Mouse (Mus musculus) forebrain, embryonic 16.5 days (tissue): ENCODE measurements around the gene Myo15b. TPM values are rescaled to one million over a fixed set of nuclear protein-coding genes. Genes with fewer than 3 reads are reported as not detected.

Experiments
- ATAC-seq: fragments of 200-750 bp; cut with Nextera tagmentation; 2 replicates; pipeline ENCODE4 v1.8.0; 2017; ENCODE audit warnings: mild to moderate bottlenecking, moderate library complexity
- H3K27ac ChIP-seq: fragments of 300-500 bp; sonication (generic); 2 replicates; pipeline ENCODE4 v1.5.1; 2014; ENCODE audit warnings: low read length, control low read depth
- H3K27me3 ChIP-seq: fragments of 300-500 bp; sonication (generic); replicated peaks from 2 replicates; pipeline ENCODE4 v1.6.1; 2014; ENCODE audit warnings: low read length; ENCODE audit not compliant: control insufficient read depth, insufficient read depth
- H3K36me3 ChIP-seq: fragments of 300-500 bp; sonication (generic); 2 replicates; pipeline ENCODE4 v1.6.1; 2014; ENCODE audit not compliant: control insufficient read depth, insufficient read depth
- H3K4me1 ChIP-seq: fragments of 300-500 bp; sonication (generic); replicated peaks from 2 replicates; pipeline ENCODE4 v1.6.1; 2014; ENCODE audit warnings: low read length; ENCODE audit not compliant: control insufficient read depth, insufficient read depth
- H3K4me2 ChIP-seq: fragments of 300-500 bp; sonication (generic); 2 replicates; pipeline ENCODE4 v1.6.1; 2014; ENCODE audit warnings: mild to moderate bottlenecking, low read length, control low read depth
- H3K4me3 ChIP-seq: fragments of 300-500 bp; sonication (generic); replicated peaks from 2 replicates; pipeline ENCODE4 v1.5.1; 2014; ENCODE audit warnings: mild to moderate bottlenecking, low read length, control low read depth
- H3K9ac ChIP-seq: fragments of 300-500 bp; sonication (generic); replicated peaks from 2 replicates; pipeline ENCODE4 v1.6.1; 2014; ENCODE audit warnings: low read depth, low read length, control low read depth
- H3K9me3 ChIP-seq: fragments of 300-500 bp; sonication (generic); 2 replicates; pipeline ENCODE4 v1.6.1; 2016; ENCODE audit warnings: low read length; ENCODE audit not compliant: control insufficient read depth
- WGBS: fragments of 180-500 bp; shearing (Covaris S2); extraction: QIAGEN DNeasy Blood & Tissue Kit; methylation state at CpG from one replicate; pipeline ENCODE4 v1.1.7; 2014; 5-methylcytosine and 5-hydroxymethylcytosine counted together
- polyA plus RNA-seq: library from polyadenylated mRNA; unstranded; fragments of >200 nt; fragmentation: Nextera tagmentation; extraction: Ambion mirVana; gene quantifications from 2 replicates; pipeline ENCODE4 v1.2.1, GENCODE M21; 2015

Myo15b gene
- polyA plus RNA-seq, 1 experiment from 2014 or later, result 0.18 TPM

- Histone ChIP-seq H3K4me3 (no peak overlapping the region), H3K27ac (no peak overlapping the region), H3K36me3 (no peaks in the 10 kb centered on the region), H3K4me1 (no peaks in the 10 kb centered on the region), H3K9ac (no peak overlapping the region), H3K27me3 (no peaks in the 10 kb centered on the region), H3K4me2 (no peak overlapping the region), H3K9me3 (no peaks in the 10 kb centered on the region)
- ATAC-seq, result no peak
- WGBS, result 83% methylated on average over 11 of the region's 11 CpGs
Measured at GRCm38 (mm10) chr11:115903384-115904230, 45.4 kb downstream of the Myo15b start.

GRCm38 (mm10) chr11:115904231-115904955, 46.2 kb downstream of the Myo15b start:
- WGBS, result 84% methylated on average over 8 of the region's 8 CpGs
- Histone ChIP-seq H3K4me2 (no peak overlapping the region), H3K9ac (no peak overlapping the region), H3K36me3 (no peaks in the 10 kb centered on the region), H3K4me3 (no peak overlapping the region), H3K27ac (no peak overlapping the region), H3K4me1 (no peaks in the 10 kb centered on the region), H3K27me3 (no peaks in the 10 kb centered on the region), H3K9me3 (no peaks in the 10 kb centered on the region)
- no peak for ATAC-seq

- ATAC-seq, result no peak
- Histone ChIP-seq H3K9ac (no peak overlapping the region), H3K9me3 (no peaks in the 10 kb centered on the region), H3K4me3 (no peak overlapping the region), H3K4me2 (no peak overlapping the region), H3K27ac (no peak overlapping the region), H3K27me3 (no peaks in the 10 kb centered on the region), H3K36me3 (no peaks in the 10 kb centered on the region), H3K4me1 (no peaks in the 10 kb centered on the region)
- 61% methylated on average over 16 of the region's 16 CpGs for WGBS
Measured at GRCm38 (mm10) chr11:115904956-115905790, 47.0 kb downstream of the Myo15b start.

- H3K4me3 ChIP-seq, result no peak overlapping the region
- no peak overlapping the region for H3K27ac ChIP-seq
- H3K27me3 ChIP-seq, result no peaks in the 10 kb centered on the region
- H3K4me2 ChIP-seq, result no peak overlapping the region
- H3K4me1 ChIP-seq, result no peaks in the 10 kb centered on the region
- H3K36me3 ChIP-seq, result no peaks in the 10 kb centered on the region
- no peaks in the 10 kb centered on the region for H3K9me3 ChIP-seq
- ATAC-seq, result no peak
- no peak overlapping the region for H3K9ac ChIP-seq
- WGBS, result 73% methylated on average over 3 of the region's 3 CpGs
Measured at GRCm38 (mm10) chr11:115906116-115906515, 47.9 kb downstream of the Myo15b start.

- Histone ChIP-seq H3K9me3 (no peaks in the 10 kb centered on the region), H3K4me1 (no peaks in the 10 kb centered on the region), H3K9ac (no peak overlapping the region), H3K4me3 (no peak overlapping the region), H3K36me3 (no peaks in the 10 kb centered on the region), H3K27me3 (no peaks in the 10 kb centered on the region), H3K27ac (no peak overlapping the region), H3K4me2 (no peak overlapping the region)
- WGBS, result 88% methylated on average over 5 of the region's 5 CpGs
- no peak for ATAC-seq
Measured at GRCm38 (mm10) chr11:115906521-115906920, 48.3 kb downstream of the Myo15b start.

- H3K27me3 ChIP-seq, result no peaks in the 10 kb centered on the region
- H3K9ac ChIP-seq, result no peak overlapping the region
- H3K27ac ChIP-seq, result no peak overlapping the region
- ATAC-seq, result no peak
- no peak overlapping the region for H3K4me3 ChIP-seq
- H3K4me2 ChIP-seq, result no peak overlapping the region
- peaks cover 5% of the 10 kb centered on the region; the same call in 1 of the 2 replicates for H3K36me3 ChIP-seq
- no peaks in the 10 kb centered on the region for H3K9me3 ChIP-seq
- WGBS, result 96% methylated on average over 5 of the region's 5 CpGs
- no peaks in the 10 kb centered on the region for H3K4me1 ChIP-seq
Measured at GRCm38 (mm10) chr11:115911134-115911561, 52.9 kb downstream of the Myo15b start.

GRCm38 (mm10) chr11:115911632-115912376, 53.6 kb downstream of the Myo15b start, which contains the start of gene Smim6:
Gene Smim6 (plus strand): TSS chr11:115912017.
- H3K36me3 ChIP-seq, result peaks cover 5% of the 10 kb centered on the region; the same call in 1 of the 2 replicates

GRCm38 (mm10) chr11:115916579-115916978, 58.4 kb downstream of the Myo15b start:
- no peak for ATAC-seq
- 94% methylated on average over 4 of the region's 4 CpGs for WGBS
- Histone ChIP-seq H3K9me3 (no peaks in the 10 kb centered on the region), H3K4me3 (no peak overlapping the region), H3K27ac (no peak overlapping the region), H3K27me3 (no peaks in the 10 kb centered on the region), H3K4me1 (no peaks in the 10 kb centered on the region), H3K9ac (no peak overlapping the region), H3K36me3 (peaks cover 5% of the 10 kb centered on the region; the same call in 1 of the 2 replicates), H3K4me2 (no peak overlapping the region)

More at GRCm38 (mm10) chr11:115911632-115912376, 53.6 kb downstream of the Myo15b start, which contains the start of gene Smim6:
- Histone ChIP-seq H3K9me3 (no peaks in the 10 kb centered on the region), H3K27ac (no peak within 1 kb of the TSS), H3K9ac (no peak within 1 kb of the TSS), H3K4me1 (no peaks in the 10 kb centered on the region), H3K4me3 (no peak within 1 kb of the TSS), H3K4me2 (no peak within 1 kb of the TSS), H3K27me3 (no peaks in the 10 kb centered on the region)
- no peak for ATAC-seq
- 89% methylated on average over 11 of the region's 11 CpGs for WGBS
